Mouse (Mus musculus) intestine, embryonic 15.5 days (tissue): ENCODE results near the gene Polr1b. TPM values are rescaled to one million over a fixed set of nuclear protein-coding genes. Genes with fewer than 3 reads are reported as not detected.

ENCODE experiments used
- ATAC-seq: fragments of 200-750 bp; cut with Nextera tagmentation; 2 replicates; pipeline ENCODE4 v1.8.0; 2017; ENCODE audit warnings: moderate TSS enrichment, moderate library complexity
- H3K27ac ChIP-seq: fragments of 300-500 bp; sonication (generic); 2 replicates; pipeline ENCODE4 v1.5.1; 2015; ENCODE audit warnings: mild to moderate bottlenecking, inconsistent platforms
- H3K27me3 ChIP-seq: fragments of 300-500 bp; sonication (generic); replicated peaks from 2 replicates; pipeline ENCODE4 v1.6.1; 2015; ENCODE audit warnings: inconsistent platforms
- H3K36me3 ChIP-seq: fragments of 300-500 bp; sonication (generic); 2 replicates; pipeline ENCODE4 v1.6.1; 2015; ENCODE audit warnings: inconsistent platforms
- H3K4me1 ChIP-seq: fragments of 300-500 bp; sonication (generic); replicated peaks from 2 replicates; pipeline ENCODE4 v1.6.1; 2015; ENCODE audit warnings: inconsistent platforms
- H3K4me2 ChIP-seq: fragments of 300-500 bp; sonication (generic); replicated peaks from 2 replicates; pipeline ENCODE4 v1.6.1; 2015; ENCODE audit warnings: mild to moderate bottlenecking, inconsistent platforms
- H3K4me3 ChIP-seq: fragments of 300-500 bp; sonication (generic); replicated peaks from 2 replicates; pipeline ENCODE4 v1.5.1; 2015; ENCODE audit warnings: inconsistent platforms
- H3K9ac ChIP-seq: fragments of 300-500 bp; sonication (generic); 2 replicates; pipeline ENCODE4 v1.6.1; 2015; ENCODE audit warnings: inconsistent platforms
- H3K9me3 ChIP-seq: fragments of 300-500 bp; sonication (generic); 2 replicates; pipeline ENCODE4 v1.6.1; 2016; ENCODE audit warnings: inconsistent platforms
- WGBS: fragments of 180-500 bp; shearing (Covaris S2); methylation state at CpG from one replicate; pipeline ENCODE4 v1.1.7; 2015; 5-methylcytosine and 5-hydroxymethylcytosine counted together
- polyA plus RNA-seq: library from polyadenylated mRNA; unstranded; fragments of >200 nt; fragmentation: Nextera tagmentation; extraction: Ambion mirVana; gene quantifications from 2 replicates; pipeline ENCODE4 v1.2.1, GENCODE M21; 2015

The Polr1b gene
- 28.6 and 29.0 TPM in 2 replicates for polyA plus RNA-seq

- Histone ChIP-seq H3K9me3 (no peaks in the 10 kb centered on the region), H3K9ac (peak within 1 kb of the TSS; percentile 75), H3K4me2 (peak within 1 kb of the TSS; percentile 73), H3K4me3 (peak within 1 kb of the TSS; percentile 85), H3K27ac (no peak within 1 kb of the TSS), H3K4me1 (peaks cover 3% of the 10 kb centered on the region), H3K27me3 (no peaks in the 10 kb centered on the region), H3K36me3 (peaks cover 7% of the 10 kb centered on the region)
- ATAC-seq: peak; percentile 100
- under 1% methylated on average over 35 of the region's 35 CpGs for WGBS
Measured at GRCm38 (mm10) chr2:129100784-129101310, at the start of gene Polr1b. Polr1b (plus strand) TSS chr2:129100995.

GRCm38 (mm10) chr2:129052451-129052983 is 48.3 kb upstream of the Polr1b start:
- H3K9ac ChIP-seq: no peak overlapping the region
- H3K9me3 ChIP-seq: no peaks in the 10 kb centered on the region
- no peak for ATAC-seq
- H3K36me3 ChIP-seq: no peaks in the 10 kb centered on the region
- no peak overlapping the region for H3K27ac ChIP-seq
- no peaks in the 10 kb centered on the region for H3K27me3 ChIP-seq
- 55% methylated on average over 4 of the region's 4 CpGs for WGBS
- no peaks in the 10 kb centered on the region for H3K4me1 ChIP-seq
- H3K4me2 ChIP-seq: no peak overlapping the region
- H3K4me3 ChIP-seq: no peak overlapping the region

DNA sequence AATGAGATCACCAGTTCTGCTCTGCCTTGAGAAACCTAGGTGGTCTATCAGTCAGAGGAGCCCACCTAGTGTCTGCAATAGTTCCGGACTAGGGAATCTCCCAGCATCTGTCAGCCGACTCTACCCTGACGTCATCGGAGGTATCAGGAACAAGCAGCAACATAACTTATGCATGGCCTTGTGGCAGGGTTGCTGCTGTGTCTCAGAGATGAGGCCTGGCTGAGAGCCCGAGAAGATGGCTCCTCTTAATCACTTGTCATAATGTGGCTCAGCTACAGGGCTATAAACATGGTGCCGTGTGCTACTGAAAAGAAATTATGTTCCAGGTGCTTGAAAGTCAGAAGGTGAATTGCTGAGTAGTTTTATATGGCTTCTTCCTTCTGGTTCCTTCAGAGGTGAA is 45.1 kb upstream of the Polr1b start:
- Histone ChIP-seq H3K27ac (no peak overlapping the region), H3K4me2 (no peak overlapping the region), H3K4me1 (no peaks in the 10 kb centered on the region), H3K9me3 (no peaks in the 10 kb centered on the region; the same call in 1 of the 2 replicates), H3K9ac (no peak overlapping the region), H3K4me3 (no peak overlapping the region), H3K36me3 (no peaks in the 10 kb centered on the region), H3K27me3 (no peaks in the 10 kb centered on the region)
- ATAC-seq: no peak
- 80% methylated on average over 6 of the region's 6 CpGs for WGBS

GRCm38 (mm10) chr2:129056597-129056996 is 44.2 kb upstream of the Polr1b start:
- 51% methylated on average over 9 of the region's 9 CpGs for WGBS
- ATAC-seq: no peak

GRCm38 (mm10) chr2:129057256-129057655 is 43.5 kb upstream of the Polr1b start:
- ATAC-seq: no peak
- Histone ChIP-seq H3K27me3 (no peaks in the 10 kb centered on the region), H3K4me1 (no peaks in the 10 kb centered on the region), H3K36me3 (no peaks in the 10 kb centered on the region), H3K4me2 (no peak overlapping the region), H3K27ac (no peak overlapping the region), H3K4me3 (no peak overlapping the region), H3K9ac (no peak overlapping the region), H3K9me3 (no peaks in the 10 kb centered on the region; the same call in 1 of the 2 replicates)
- 96% methylated on average over 8 of the region's 8 CpGs for WGBS

More at GRCm38 (mm10) chr2:129056597-129056996, 44.2 kb upstream of the Polr1b start:
- no peak overlapping the region for H3K9ac ChIP-seq
- H3K9me3 ChIP-seq: no peaks in the 10 kb centered on the region; the same call in 1 of the 2 replicates
- H3K4me3 ChIP-seq: no peak overlapping the region
- no peak overlapping the region for H3K4me2 ChIP-seq
- no peaks in the 10 kb centered on the region for H3K4me1 ChIP-seq
- H3K27me3 ChIP-seq: no peaks in the 10 kb centered on the region
- no peaks in the 10 kb centered on the region for H3K36me3 ChIP-seq
- no peak overlapping the region for H3K27ac ChIP-seq

- ATAC-seq: no peak
- 85% methylated on average over 6 of the region's 6 CpGs for WGBS
- H3K36me3 ChIP-seq: no peaks in the 10 kb centered on the region
Measured at GRCm38 (mm10) chr2:129057920-129058361, 42.9 kb upstream of the Polr1b start.

DNA sequence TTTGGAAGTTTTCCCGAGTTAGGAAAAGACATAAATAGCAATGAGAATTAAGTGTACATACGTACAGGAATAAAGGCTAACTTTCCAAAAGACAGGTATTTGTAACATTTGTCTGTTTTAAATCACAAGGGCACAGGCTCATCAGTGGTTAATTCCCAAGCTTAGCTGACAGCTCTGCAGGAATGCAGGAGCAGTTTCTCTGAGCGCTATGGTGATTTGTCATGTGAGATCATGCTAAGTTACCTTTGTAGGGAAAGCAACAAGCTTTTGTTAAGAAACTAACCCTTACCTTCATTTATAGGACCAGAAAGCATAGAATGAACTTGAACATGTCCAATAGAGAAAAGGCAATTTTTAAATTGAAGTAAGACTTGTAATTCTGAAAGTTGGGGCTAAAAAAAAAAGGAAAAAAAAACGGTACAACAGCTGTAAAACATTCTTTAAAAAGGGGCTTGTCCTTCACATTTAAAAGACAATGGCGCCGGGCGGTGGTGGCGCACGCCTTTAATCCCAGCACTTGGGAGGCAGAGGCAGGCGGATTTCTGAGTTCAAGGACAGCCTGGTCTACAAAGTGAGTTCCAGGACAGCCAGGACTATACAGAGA is 39.2 kb upstream of the Polr1b start:
- H3K4me2 ChIP-seq: no peak overlapping the region
- H3K9me3 ChIP-seq: no peaks in the 10 kb centered on the region; the same call in 1 of the 2 replicates
- no peak overlapping the region for H3K27ac ChIP-seq
- H3K4me3 ChIP-seq: no peak overlapping the region
- no peak overlapping the region for H3K9ac ChIP-seq
- no peaks in the 10 kb centered on the region for H3K27me3 ChIP-seq
- H3K36me3 ChIP-seq: no peaks in the 10 kb centered on the region
- no peak for ATAC-seq
- H3K4me1 ChIP-seq: 0 out of 2 replicates have a peak, but pooled peaks cover 3% of the 10 kb centered on the region
- 69% methylated on average over 10 of the region's 10 CpGs for WGBS

More at GRCm38 (mm10) chr2:129057920-129058361, 42.9 kb upstream of the Polr1b start:
- no peaks in the 10 kb centered on the region for H3K27me3 ChIP-seq
- H3K4me2 ChIP-seq: no peak overlapping the region
- no peak overlapping the region for H3K4me3 ChIP-seq
- no peak overlapping the region for H3K9ac ChIP-seq
- H3K4me1 ChIP-seq: no peaks in the 10 kb centered on the region
- H3K9me3 ChIP-seq: no peaks in the 10 kb centered on the region; the same call in 1 of the 2 replicates
- H3K27ac ChIP-seq: no peak overlapping the region

DNA sequence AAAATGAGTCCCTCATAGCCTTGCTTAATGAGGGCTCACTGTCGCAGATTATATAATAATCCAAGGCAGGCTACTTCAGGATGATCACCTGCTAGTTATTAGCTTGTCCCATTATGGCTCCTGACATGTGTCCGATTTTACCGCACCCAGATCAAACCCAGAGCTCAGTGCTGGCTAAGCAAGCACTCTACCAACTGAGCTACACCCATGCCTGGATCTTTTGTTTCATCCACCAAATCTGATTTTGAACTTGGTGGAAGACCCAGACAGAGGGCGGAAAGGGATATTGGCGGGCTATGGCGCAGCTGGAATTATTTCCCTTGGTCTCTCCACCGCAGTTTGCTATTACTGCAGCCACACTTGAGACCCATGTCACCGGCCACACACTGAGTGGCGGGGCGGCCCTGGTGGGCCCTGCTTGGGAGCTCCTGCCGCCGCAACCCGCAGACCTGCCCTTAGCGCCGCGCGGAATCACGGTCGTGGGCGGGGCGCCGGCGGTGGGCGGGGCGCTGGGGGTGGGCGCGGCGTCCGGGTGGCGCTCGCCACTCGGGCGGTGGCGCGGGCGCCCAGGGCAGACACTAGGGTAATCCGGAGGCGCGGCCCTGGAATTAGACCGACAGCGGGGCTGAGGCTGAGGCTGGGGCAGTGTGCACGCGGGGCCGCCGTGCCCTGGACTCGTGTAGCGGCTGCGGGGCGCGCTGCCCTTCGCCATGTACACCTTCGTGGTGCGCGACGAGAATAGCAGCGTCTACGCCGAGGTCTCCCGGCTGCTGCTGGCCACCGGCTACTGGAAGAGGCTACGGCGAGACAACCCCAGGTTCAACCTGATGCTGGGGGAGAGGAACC is 35.1 kb upstream of the Polr1b start, which contains the start of gene Ttl:
TSS of gene Ttl (plus strand) at position 506 of the 846 bp plus-strand sequence.
- Histone ChIP-seq H3K36me3 (no peaks in the 10 kb centered on the region), H3K9ac (peak within 1 kb of the TSS; percentile 70), H3K4me1 (0 out of 2 replicates have a peak, but pooled peaks cover 8% of the 10 kb centered on the region), H3K27me3 (no peaks in the 10 kb centered on the region), H3K4me2 (peak within 1 kb of the TSS; percentile 87), H3K9me3 (no peaks in the 10 kb centered on the region), H3K4me3 (peak within 1 kb of the TSS; percentile 90), H3K27ac (peak within 1 kb of the TSS; percentile 74)
- 1% methylated on average over 61 of the region's 62 CpGs for WGBS
- peak; percentile 97 for ATAC-seq

GRCm38 (mm10) chr2:129066326-129066725 is 34.5 kb upstream of the Polr1b start:
- Histone ChIP-seq H3K4me2 (peak overlapping the region; percentile 87), H3K9ac (peak overlapping the region; percentile 70), H3K9me3 (no peaks in the 10 kb centered on the region), H3K36me3 (no peaks in the 10 kb centered on the region), H3K27me3 (no peaks in the 10 kb centered on the region), H3K4me3 (peak overlapping the region; percentile 90), H3K27ac (peak overlapping the region; percentile 74), H3K4me1 (0 out of 2 replicates have a peak, but pooled peaks cover 8% of the 10 kb centered on the region)
- ATAC-seq: peak; percentile 82
- WGBS: under 1% methylated on average over 20 of the region's 20 CpGs

DNA sequence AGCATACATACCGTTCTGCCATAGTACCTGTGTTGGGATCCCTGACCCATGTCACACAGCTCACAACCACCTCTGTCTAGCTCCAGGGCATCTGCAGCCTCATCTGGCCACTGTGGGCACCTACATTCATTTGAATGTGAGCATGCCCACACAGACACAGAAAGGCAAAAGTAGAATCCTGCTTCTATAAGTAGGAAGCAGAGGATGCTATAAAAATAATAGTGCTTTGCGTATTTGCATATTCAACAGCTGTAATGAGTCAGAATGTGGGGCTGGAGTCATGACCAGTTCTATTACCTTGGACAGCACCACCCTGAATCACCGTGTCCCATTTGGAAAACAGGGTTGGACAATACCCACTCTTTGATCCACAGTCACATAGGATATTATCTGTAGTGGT is 30.5 kb upstream of the Polr1b start:
- H3K27me3 ChIP-seq: no peaks in the 10 kb centered on the region
- H3K4me2 ChIP-seq: no peak overlapping the region
- ATAC-seq: no peak
- H3K27ac ChIP-seq: no peak overlapping the region
- no peak overlapping the region for H3K4me3 ChIP-seq
- 90% methylated on average over 3 of the region's 3 CpGs for WGBS
- no peak overlapping the region for H3K9ac ChIP-seq
- H3K9me3 ChIP-seq: no peaks in the 10 kb centered on the region
- no peaks in the 10 kb centered on the region for H3K36me3 ChIP-seq
- 0 out of 2 replicates have a peak, but pooled peaks cover 7% of the 10 kb centered on the region for H3K4me1 ChIP-seq

DNA sequence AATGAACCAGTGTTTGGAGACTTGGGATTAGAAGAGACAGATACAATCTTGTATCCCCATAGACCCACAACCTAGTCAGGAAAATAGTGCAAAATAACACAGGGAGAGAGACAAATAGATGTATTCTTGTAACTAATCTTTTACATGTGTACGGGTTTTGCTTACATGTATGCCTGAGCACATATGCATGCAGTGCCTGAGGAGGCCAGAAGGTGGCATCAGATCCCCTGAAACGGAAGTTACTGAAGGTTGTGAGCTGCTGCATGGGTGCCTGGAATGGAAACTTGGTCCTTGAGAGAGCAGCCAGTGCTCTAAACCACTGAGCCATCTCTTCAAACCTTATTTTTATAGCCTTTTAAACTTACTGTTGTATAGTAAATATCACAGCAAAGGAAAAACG is 22.5 kb upstream of the Polr1b start:
- Histone ChIP-seq H3K9me3 (no peaks in the 10 kb centered on the region), H3K4me1 (no peaks in the 10 kb centered on the region), H3K27me3 (no peaks in the 10 kb centered on the region), H3K4me2 (no peak overlapping the region), H3K27ac (no peak overlapping the region), H3K4me3 (no peak overlapping the region), H3K36me3 (0 out of 2 replicates have a peak, but pooled peaks cover 3% of the 10 kb centered on the region), H3K9ac (no peak overlapping the region)
- ATAC-seq: no peak
- WGBS: 81% methylated on average over 3 of the region's 3 CpGs

DNA sequence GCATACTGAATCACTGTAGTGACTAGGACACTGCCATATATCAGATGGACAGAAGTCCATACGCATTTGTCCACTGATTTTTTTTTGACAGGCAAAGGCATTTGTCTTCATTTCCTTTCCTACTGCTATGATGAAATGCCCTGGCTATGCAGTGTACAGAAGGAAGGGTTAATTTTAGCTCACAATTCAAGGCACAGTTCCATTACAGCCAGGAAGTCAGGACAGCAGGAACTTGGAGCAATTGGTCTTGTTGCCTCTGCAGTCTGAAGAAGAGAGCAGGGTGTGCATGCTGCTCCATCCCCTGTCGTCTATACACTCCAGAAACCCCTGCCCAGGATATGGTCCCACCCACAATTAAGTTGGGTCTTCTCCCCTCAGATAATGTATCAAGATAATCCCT is 21.6 kb upstream of the Polr1b start:
- no peak for ATAC-seq
- H3K9ac ChIP-seq: no peak overlapping the region
- 69% methylated on average over 2 of the region's 2 CpGs for WGBS
- no peak overlapping the region for H3K27ac ChIP-seq
- H3K9me3 ChIP-seq: no peaks in the 10 kb centered on the region
- no peaks in the 10 kb centered on the region for H3K4me1 ChIP-seq
- H3K4me3 ChIP-seq: no peak overlapping the region
- H3K36me3 ChIP-seq: 0 out of 2 replicates have a peak, but pooled peaks cover 3% of the 10 kb centered on the region
- no peak overlapping the region for H3K4me2 ChIP-seq
- H3K27me3 ChIP-seq: no peaks in the 10 kb centered on the region
